Mouse (Mus musculus) forebrain, embryonic 11.5 days (tissue): ENCODE measurements around the gene Polr2i. TPM values are rescaled to one million over a fixed set of nuclear protein-coding genes. Genes with fewer than 3 reads are reported as not detected.
"Not testable (repeated sequence)": the region's sequence is repeated elsewhere in the genome, so short reads cannot be mapped to it uniquely, and the experiment has no call there.

Experiments used
- ATAC-seq: fragments of 200-750 bp; cut with Nextera tagmentation; replicated peaks from 2 replicates; pipeline ENCODE4 v1.8.0; 2017; ENCODE audit warnings: moderate TSS enrichment; ENCODE audit not compliant: low FRiP score
- DNase-seq: peaks from one replicate; pipeline ENCODE4 v3.0.0-alpha.2; 2017; ENCODE audit warnings: low spot score
- H3K27ac ChIP-seq: fragments of 300-500 bp; sonication (generic); 2 replicates; pipeline ENCODE4 v1.5.1; 2014; ENCODE audit warnings: low read depth, low read length
- H3K27me3 ChIP-seq: fragments of 300-500 bp; sonication (generic); 2 replicates; pipeline ENCODE4 v1.6.1; 2014; ENCODE audit warnings: mild to moderate bottlenecking, low read length, mixed read lengths; ENCODE audit not compliant: control insufficient read depth, insufficient read depth
- H3K36me3 ChIP-seq: fragments of 300-500 bp; sonication (generic); 2 replicates; pipeline ENCODE4 v1.6.1; 2014; ENCODE audit warnings: mild to moderate bottlenecking, low read length, moderate library complexity, mixed read lengths; ENCODE audit not compliant: control insufficient read depth, insufficient read depth
- H3K4me1 ChIP-seq: fragments of 300-500 bp; sonication (generic); replicated peaks from 2 replicates; pipeline ENCODE4 v1.6.1; 2014; ENCODE audit warnings: low read length, mixed read lengths; ENCODE audit not compliant: control insufficient read depth, insufficient read depth
- H3K4me2 ChIP-seq: fragments of 300-500 bp; sonication (generic); 2 replicates; pipeline ENCODE4 v1.6.1; 2014; ENCODE audit warnings: low read depth, mild to moderate bottlenecking, low read length, moderate library complexity, mixed read lengths; ENCODE audit not compliant: severe bottlenecking
- H3K4me3 ChIP-seq: fragments of 300-500 bp; sonication (generic); 2 replicates; pipeline ENCODE4 v1.5.1; 2014; ENCODE audit warnings: low read depth, low read length
- H3K9ac ChIP-seq: fragments of 300-500 bp; sonication (generic); 2 replicates; pipeline ENCODE4 v1.6.1; 2014; ENCODE audit warnings: low read length
- H3K9me3 ChIP-seq: fragments of 300-500 bp; sonication (generic); 2 replicates; pipeline ENCODE4 v1.6.1; 2016; ENCODE audit warnings: low read length, mixed read lengths; ENCODE audit not compliant: control insufficient read depth
- WGBS: fragments of 180-500 bp; shearing (Covaris S2); extraction: QIAGEN DNeasy Blood & Tissue Kit; methylation state at CpG from one replicate; pipeline ENCODE4 v1.1.7; 2014; 5-methylcytosine and 5-hydroxymethylcytosine counted together
- polyA plus RNA-seq: library from polyadenylated mRNA; unstranded; fragments of >200 nt; fragmentation: Nextera tagmentation; extraction: Ambion mirVana; gene quantifications from 2 replicates; pipeline ENCODE4 v1.2.1, GENCODE M21; 2014

The Polr2i gene
- 166 and 167 TPM in 2 replicates for polyA plus RNA-seq

DNA sequence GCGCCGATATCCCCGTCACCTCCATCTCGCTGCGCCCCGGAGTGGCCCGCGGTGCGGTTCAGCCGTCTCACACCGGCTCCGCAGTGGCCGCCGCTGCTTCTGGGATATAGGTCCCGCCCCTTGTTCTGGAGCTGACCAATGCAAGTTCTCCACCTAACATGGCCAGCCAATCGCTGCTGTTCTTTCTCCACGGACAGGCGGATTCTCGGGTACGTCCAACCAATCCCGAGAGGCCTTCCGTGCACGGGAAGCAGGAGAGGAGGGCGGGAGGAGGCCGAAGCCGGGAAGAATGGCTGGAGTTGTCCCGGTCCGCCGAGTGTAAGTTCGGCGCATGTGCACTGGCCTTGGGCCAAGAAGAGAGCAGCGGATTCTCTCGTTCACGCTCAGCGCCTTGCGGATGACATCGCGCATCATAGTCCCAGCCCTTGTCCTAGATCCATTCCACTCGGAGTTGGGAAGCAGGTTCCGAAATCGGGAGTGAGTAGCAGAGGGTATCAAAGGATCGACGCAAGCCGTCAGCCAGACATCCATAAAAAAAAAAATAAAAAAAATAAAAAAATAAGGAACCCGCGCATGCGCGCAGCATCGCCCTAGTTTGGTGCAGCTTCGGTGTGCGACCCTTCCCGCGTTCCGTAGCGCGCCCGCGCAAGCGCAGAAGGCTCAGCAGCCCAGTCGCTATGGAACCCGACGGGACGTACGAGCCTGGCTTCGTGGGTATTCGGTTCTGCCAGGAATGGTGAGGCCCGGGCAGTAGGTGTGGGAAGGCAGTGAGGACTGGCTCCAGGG, at the start of gene Polr2i, which contains the start of gene Tbcb:
Polr2i (plus strand) TSS at position 280 of the 786 bp plus-strand sequence.
Tbcb (minus strand) TSS at position 604 of the 786 bp plus-strand sequence.
- H3K4me2 ChIP-seq: peak within 1 kb of the TSS; percentile 86
- no peaks in the 10 kb centered on the region for H3K9me3 ChIP-seq
- WGBS: under 1% methylated on average over 67 of the region's 67 CpGs
- peaks cover 5% of the 10 kb centered on the region for H3K4me1 ChIP-seq
- H3K36me3 ChIP-seq: no peaks in the 10 kb centered on the region; the same call in 1 of the 2 replicates
- DNase-seq (peak; percentile 98), ATAC-seq (peak; percentile 95)
- H3K27ac ChIP-seq: peak within 1 kb of the TSS; percentile 96
- no peaks in the 10 kb centered on the region for H3K27me3 ChIP-seq
- H3K4me3 ChIP-seq: peak within 1 kb of the TSS; percentile 79
- peak within 1 kb of the TSS; percentile 78 for H3K9ac ChIP-seq

DNA sequence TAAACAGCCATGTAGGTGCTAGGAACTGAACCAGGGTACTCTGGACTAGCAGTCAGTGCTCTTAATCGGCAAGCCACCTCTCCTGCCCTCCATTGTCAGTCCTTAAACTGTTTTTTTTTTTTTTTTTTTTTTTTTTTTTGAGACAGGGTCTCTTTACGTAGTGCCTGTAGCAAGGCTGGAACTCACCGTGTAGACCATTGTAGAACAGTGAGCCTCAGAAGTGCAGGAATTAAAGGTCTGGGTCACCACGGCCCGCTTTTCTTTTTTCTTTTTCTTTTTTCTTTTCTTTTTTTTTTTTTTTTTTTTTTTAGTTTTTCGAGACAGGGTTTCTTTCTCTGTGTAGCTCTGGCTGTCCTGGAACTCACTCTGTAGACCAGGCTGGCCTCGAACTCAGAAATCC, 48.6 kb upstream of the Polr2i start:
- not testable (repeated sequence) for H3K4me3 ChIP-seq, H3K27ac ChIP-seq, H3K36me3 ChIP-seq, H3K9ac ChIP-seq, H3K9me3 ChIP-seq, DNase-seq, ATAC-seq, H3K4me1 ChIP-seq, H3K27me3 ChIP-seq, H3K4me2 ChIP-seq
- WGBS: 76% methylated on average over 7 of the region's 7 CpGs

DNA sequence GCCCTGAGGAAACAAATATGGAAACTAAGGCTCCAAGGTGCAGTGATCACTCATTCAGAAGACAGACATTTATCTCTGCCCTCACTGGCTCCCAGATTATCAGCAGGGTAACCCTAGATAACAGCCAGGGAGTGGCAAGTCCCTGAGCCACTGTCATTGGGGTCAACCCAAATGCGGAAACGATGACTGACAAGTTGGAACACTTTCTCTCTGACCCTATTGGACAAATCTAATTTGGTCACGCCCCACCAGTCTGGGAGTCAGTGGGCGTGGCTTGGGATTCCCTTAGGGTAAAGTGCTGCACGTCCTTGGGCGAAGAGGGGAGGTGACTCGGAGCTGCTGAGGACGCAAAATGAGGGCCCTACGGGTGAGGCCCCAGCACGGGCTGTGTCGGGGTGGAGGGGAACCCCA, 47.9 kb upstream of the Polr2i start, which contains the start of gene Cox7a1:
Cox7a1 (plus strand) TSS at position 266 of the 411 bp plus-strand sequence.
- Histone ChIP-seq H3K27me3 (no peaks in the 10 kb centered on the region), H3K4me2 (peak within 1 kb of the TSS; percentile 49), H3K9ac (peak within 1 kb of the TSS; percentile 39; the same call in 1 of the 2 replicates), H3K4me1 (peaks cover 4% of the 10 kb centered on the region; the same call in 1 of the 2 replicates), H3K4me3 (peak within 1 kb of the TSS; percentile 11), H3K9me3 (no peaks in the 10 kb centered on the region), H3K27ac (no peak within 1 kb of the TSS), H3K36me3 (peaks cover 4% of the 10 kb centered on the region)
- under 1% methylated on average over 11 of the region's 11 CpGs for WGBS
- peak; percentile 78 for ATAC-seq
- DNase-seq: peak; percentile 82

GRCm38 (mm10) chr7:30184641-30185348, 47.0 kb upstream of the Polr2i start:
- Histone ChIP-seq H3K9ac (no peak overlapping the region; the same call in 1 of the 2 replicates), H3K9me3 (no peaks in the 10 kb centered on the region), H3K27ac (no peak overlapping the region), H3K4me1 (peaks cover 4% of the 10 kb centered on the region; the same call in 1 of the 2 replicates), H3K4me2 (no peak overlapping the region), H3K27me3 (no peaks in the 10 kb centered on the region), H3K36me3 (peaks cover 4% of the 10 kb centered on the region), H3K4me3 (no peak overlapping the region)
- WGBS: 76% methylated on average over 13 of the region's 13 CpGs
- ATAC-seq (no peak), DNase-seq (no peak)

DNA sequence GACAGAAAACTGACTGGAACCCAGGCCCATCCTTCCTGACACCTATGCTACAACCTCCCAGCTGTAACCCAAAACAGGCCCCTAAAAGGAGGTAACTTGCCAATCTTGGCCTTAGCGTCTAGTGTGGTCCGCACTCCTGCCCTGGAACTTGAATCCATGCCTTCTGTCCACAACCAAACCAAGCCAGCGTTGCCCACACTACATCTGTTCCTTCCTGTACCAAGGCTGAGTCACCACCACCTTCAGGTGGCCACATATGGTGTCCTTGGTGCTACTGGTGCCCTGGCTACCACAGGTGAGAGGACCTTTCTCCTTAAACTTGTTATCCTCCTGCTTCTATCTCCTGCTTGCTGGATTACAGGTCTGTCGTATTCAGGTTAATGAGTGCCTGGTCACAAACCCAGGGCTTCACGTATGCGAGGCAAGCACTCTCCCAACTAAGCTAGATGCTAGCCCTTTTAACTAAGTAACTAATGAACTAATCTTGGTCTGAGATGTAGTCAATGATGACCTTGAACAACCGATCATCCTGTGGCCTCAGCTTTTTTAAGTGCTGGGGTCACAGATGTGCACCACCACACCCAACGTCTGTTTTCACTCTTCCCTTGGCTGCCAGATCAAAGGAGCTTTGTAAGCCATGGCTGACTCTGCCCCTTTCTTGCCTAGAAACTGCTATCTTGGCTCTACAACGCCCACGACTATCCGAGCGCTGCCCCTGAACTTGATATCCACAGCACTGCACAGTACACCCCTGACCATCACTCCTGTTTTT, 43.2 kb upstream of the Polr2i start:
- Histone ChIP-seq H3K36me3 (peaks cover 4% of the 10 kb centered on the region), H3K4me1 (peaks cover 15% of the 10 kb centered on the region), H3K27ac (no peak overlapping the region), H3K27me3 (no peaks in the 10 kb centered on the region), H3K4me3 (no peak overlapping the region), H3K9ac (no peak overlapping the region), H3K4me2 (no peak overlapping the region), H3K9me3 (no peaks in the 10 kb centered on the region)
- DNase-seq: no peak
- 90% methylated on average over 12 of the region's 12 CpGs for WGBS
- no peak for ATAC-seq

- H3K4me1 ChIP-seq: peaks cover 13% of the 10 kb centered on the region
- DNase-seq (no peak), ATAC-seq (no peak)
- H3K4me2 ChIP-seq: no peak overlapping the region
- WGBS: 92% methylated on average over 4 of the region's 4 CpGs
- H3K9me3 ChIP-seq: no peaks in the 10 kb centered on the region
- peaks cover 4% of the 10 kb centered on the region for H3K36me3 ChIP-seq
- H3K27me3 ChIP-seq: no peaks in the 10 kb centered on the region
- no peak overlapping the region for H3K27ac ChIP-seq
- H3K9ac ChIP-seq: no peak overlapping the region
- H3K4me3 ChIP-seq: no peak overlapping the region
These were observed 42.6 kb upstream of the Polr2i start for GRCm38 (mm10) chr7:30189116-30189491.

- peaks cover 4% of the 10 kb centered on the region for H3K36me3 ChIP-seq
- H3K27ac ChIP-seq: no peak overlapping the region
- no peak for DNase-seq
- H3K4me1 ChIP-seq: peaks cover 10% of the 10 kb centered on the region
- no peaks in the 10 kb centered on the region for H3K9me3 ChIP-seq
- no peak overlapping the region for H3K4me3 ChIP-seq
- no peaks in the 10 kb centered on the region for H3K27me3 ChIP-seq
- no peak overlapping the region for H3K4me2 ChIP-seq
- H3K9ac ChIP-seq: no peak overlapping the region
- 91% methylated on average over 12 of the region's 12 CpGs for WGBS
- ATAC-seq: no peak
These were observed 39.7 kb upstream of the Polr2i start for GRCm38 (mm10) chr7:30192088-30192487.

DNA sequence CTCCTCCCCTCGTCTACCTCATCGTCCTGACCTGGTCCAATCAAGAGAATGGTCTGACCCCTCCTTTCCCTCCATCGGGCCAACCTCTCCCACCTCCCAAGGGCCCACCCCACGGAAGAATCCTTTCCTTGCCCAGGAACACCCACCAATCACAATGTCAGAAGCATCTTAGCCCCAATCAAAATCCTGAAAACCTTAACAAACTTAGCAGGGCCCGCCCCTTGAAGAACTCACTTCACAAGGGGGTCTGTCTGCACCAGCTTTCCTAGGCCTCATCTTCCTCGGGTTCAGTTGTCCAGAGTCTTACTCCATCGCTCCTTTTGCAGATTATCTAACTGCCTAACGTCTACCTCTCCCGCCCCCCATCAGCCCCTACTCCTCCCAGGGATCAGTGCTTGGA, 38.7 kb upstream of the Polr2i start:
- ATAC-seq: no peak
- H3K27me3 ChIP-seq: no peaks in the 10 kb centered on the region
- H3K36me3 ChIP-seq: peaks cover 1% of the 10 kb centered on the region
- peak overlapping the region; percentile 76 for H3K9ac ChIP-seq
- peak overlapping the region; percentile 79 for H3K4me2 ChIP-seq
- WGBS: 14% methylated on average over 9 of the region's 9 CpGs
- H3K4me3 ChIP-seq: peak overlapping the region; percentile 72
- H3K4me1 ChIP-seq: peaks cover 10% of the 10 kb centered on the region
- DNase-seq: no peak
- H3K27ac ChIP-seq: no peak overlapping the region
- no peaks in the 10 kb centered on the region for H3K9me3 ChIP-seq
